Mouse (Mus musculus) heart, adult 8-10 months (tissue): Measurements from ENCODE around the gene Fgf2. TPM values are rescaled to one million over a fixed set of nuclear protein-coding genes. Genes with fewer than 3 reads are reported as not detected.
A peak's percentile ranks its signal among the peaks of the same experiment; 100 is the strongest.

ENCODE experiments used
- DNase-seq: peaks from one replicate; pipeline ENCODE4 v3.0.0; 2022; ENCODE audit warnings: low spot score
- total RNA-seq, 4 experiments: library from RNA; stranded (reverse); gene quantifications; 2 replicates each; pipeline ENCODE4 v1.2.4; 2022

Fgf2 gene
- total RNA-seq, 4 experiments from 2014 or later: 9.2 to 15.7 (median 12.1) TPM

GRCm38 (mm10) chr3:37414413-37414960, 66.3 kb downstream of the Fgf2 start:
- DNase-seq: peak; percentile 77

- DNase-seq: no peak
Measured at GRCm38 (mm10) chr3:37418341-37418740, 70.2 kb downstream of the Fgf2 start.

- DNase-seq: no peak
Measured at GRCm38 (mm10) chr3:37418961-37419457, 70.9 kb downstream of the Fgf2 start.

DNA sequence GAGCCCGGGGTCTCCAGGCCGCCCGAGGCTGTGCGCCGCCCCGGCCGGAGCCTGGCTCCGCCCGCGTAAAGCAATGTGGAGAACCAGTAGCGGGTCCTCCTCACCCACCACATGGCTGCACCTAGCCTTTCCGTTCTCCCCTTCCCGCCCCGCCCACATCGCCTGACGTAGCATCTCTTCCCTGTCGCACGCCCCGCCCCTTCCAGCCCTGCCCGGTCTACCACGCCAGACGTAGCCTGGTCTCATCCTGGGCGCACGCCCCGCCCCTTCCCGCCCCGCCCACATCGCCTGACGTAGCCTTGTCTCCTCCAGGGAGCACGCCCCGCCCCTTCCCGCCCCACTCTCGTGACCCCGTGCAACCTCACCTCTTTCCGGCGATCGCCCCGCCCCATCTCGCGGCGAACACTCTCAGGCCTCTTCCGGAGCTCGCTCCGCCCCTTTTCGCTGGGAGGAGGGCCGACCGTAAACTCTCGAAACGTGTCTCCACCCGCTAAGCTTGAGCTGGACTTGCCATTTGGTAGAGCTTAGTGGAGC, 71.4 kb downstream of the Fgf2 start, which contains the start of gene Spata5:
Gene Spata5, plus strand, starts transcription at position 439 of the 534 bp plus-strand sequence.
- peak; percentile 94 for DNase-seq

GRCm38 (mm10) chr3:37420072-37420471, 71.9 kb downstream of the Fgf2 start, which contains the start of gene Nudt6:
Gene Nudt6 (minus strand): TSS chr3:37420211.
- DNase-seq: peak; percentile 88

DNA sequence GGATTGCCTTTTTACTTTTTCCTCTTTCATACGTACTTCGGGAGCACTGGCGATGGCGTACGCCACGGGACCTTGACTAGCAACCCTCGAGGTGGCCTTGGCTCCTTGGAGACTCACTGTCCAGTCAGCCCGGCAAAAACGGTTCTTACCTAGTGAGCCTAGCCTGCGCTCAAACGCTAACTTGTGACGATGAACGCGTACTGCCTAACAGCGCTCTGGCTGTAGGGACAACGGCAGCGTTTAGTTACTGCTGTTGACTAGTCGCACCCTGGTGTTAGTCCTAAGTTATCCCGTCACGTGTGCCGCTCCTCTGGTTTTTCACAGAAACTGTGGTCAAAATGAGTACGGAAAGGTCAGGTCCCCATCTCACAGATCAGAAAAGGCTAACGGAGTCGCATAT, 72.5 kb downstream of the Fgf2 start:
- no peak for DNase-seq

- DNase-seq: no peak
Measured at GRCm38 (mm10) chr3:37421179-37421578, 73.0 kb downstream of the Fgf2 start.

- DNase-seq: no peak
Measured at GRCm38 (mm10) chr3:37426069-37426468, 77.9 kb downstream of the Fgf2 start.

DNA sequence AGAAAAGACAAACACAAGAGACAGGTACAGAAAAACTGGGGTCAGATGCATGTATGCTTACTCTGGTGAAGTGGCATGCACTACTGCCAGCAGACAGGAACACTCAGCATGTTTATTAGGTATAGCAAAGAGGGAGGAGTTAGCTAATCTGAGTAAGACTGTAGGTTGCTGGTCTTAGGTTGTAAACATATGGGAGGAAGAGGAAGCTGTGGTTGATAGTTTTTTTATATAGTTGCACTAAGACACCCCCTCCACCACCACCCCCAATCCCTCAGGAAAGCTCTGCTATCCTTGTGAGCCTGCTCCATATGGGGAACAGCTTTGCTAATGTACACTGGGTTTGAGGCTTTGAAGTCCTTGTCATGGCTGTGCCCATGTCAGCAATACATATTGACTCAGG, 82.2 kb downstream of the Fgf2 start:
- DNase-seq: no peak

GRCm38 (mm10) chr3:37439770-37440169, 91.6 kb downstream of the Fgf2 start:
- DNase-seq: peak; percentile 39

DNA sequence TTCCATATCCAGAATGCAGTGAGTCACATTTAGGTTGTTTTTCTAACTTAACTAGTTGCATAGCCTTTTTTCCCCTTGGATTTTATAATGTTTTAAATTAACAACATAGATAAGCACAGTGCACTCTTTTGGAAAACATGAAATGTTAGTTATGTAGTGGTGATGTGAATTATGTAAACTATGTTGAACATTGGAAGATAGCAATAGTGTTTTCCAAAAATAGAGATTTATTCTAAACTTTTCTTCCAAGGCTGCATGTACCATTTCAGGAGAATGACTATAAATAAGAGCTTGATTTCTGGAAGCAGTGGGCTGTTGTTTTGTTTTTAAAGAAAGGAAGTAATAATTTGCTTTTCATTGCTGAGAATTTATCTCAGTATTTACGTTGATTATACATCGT, 95.3 kb downstream of the Fgf2 start:
- no peak for DNase-seq

- DNase-seq: no peak
Measured at GRCm38 (mm10) chr3:37455992-37456391, 107.8 kb downstream of the Fgf2 start.

Other genes starting within 250 kb of the Fgf2 start
- gene Il2, start 222.4 kb upstream of the Fgf2 start, total RNA-seq: not detected
- gene Il21, start 115.7 kb upstream of the Fgf2 start, total RNA-seq: not detected
- 1 to 10 TPM in 3 of 4 experiments, under 1 TPM in 1; 0.52 to 1.2 (median 1.1) TPM for gene Bbs12, start 35.8 kb upstream of the Fgf2 start, total RNA-seq
- gene Cetn4, start 35.6 kb upstream of the Fgf2 start, total RNA-seq: 1 to 10 TPM in 1 of 4 experiments, under 1 TPM in 3; 0.52 to 1.1 (median 0.61) TPM
- gene Spata5, start 71.5 kb downstream of the Fgf2 start, total RNA-seq: 10 to 100 TPM; 12.4 to 15.8 (median 15.4) TPM
- gene Nudt6, start 71.9 kb downstream of the Fgf2 start, total RNA-seq: 10 to 100 TPM; 32.4 to 40.0 (median 33.8) TPM